Mouse (Mus musculus) thymus, adult 2 months (tissue): ENCODE data around the gene Ttll9. TPM values are rescaled to one million over a fixed set of nuclear protein-coding genes. Genes with fewer than 3 reads are reported as not detected.

Source experiments
- DNase-seq: peaks from one replicate; pipeline ENCODE4 v3.0.0; 2021
- H3K27ac ChIP-seq: fragments of 200-500 bp; 2 replicates; pipeline ENCODE4 v1.5.1; 2012; ENCODE audit warnings: low read length, control low read depth; ENCODE audit not compliant: control insufficient read depth, insufficient read depth
- H3K27me3 ChIP-seq: fragments of 200-500 bp; 2 replicates; pipeline ENCODE4 v1.6.1; 2012; ENCODE audit warnings: mild to moderate bottlenecking, low read length, moderate library complexity, mixed read lengths; ENCODE audit not compliant: control insufficient read depth, insufficient read depth
- H3K36me3 ChIP-seq: fragments of 200-500 bp; 2 replicates; pipeline ENCODE4 v1.6.1; 2012; ENCODE audit warnings: mild to moderate bottlenecking, low read length, moderate library complexity; ENCODE audit not compliant: control insufficient read depth, insufficient read depth
- H3K4me1 ChIP-seq: fragments of 200-500 bp; replicated peaks from 2 replicates; pipeline ENCODE4 v1.6.1; 2012; ENCODE audit warnings: low read length; ENCODE audit not compliant: control insufficient read depth, insufficient read depth
- H3K4me3 ChIP-seq: fragments of 200-500 bp; 2 replicates; pipeline ENCODE4 v1.5.1; 2012; ENCODE audit warnings: mild to moderate bottlenecking, low read length, control low read depth, moderate library complexity; ENCODE audit not compliant: control insufficient read depth, insufficient read depth
- CTCF ChIP-seq: fragments of 200-500 bp; IDR thresholded peaks from 2 replicates; pipeline ENCODE4 v1.5.1; 2012; ENCODE audit warnings: mild to moderate bottlenecking, control low read depth, low read length, moderate library complexity, borderline replicate concordance; ENCODE audit not compliant: control insufficient read depth, poor library complexity, insufficient read depth; ENCODE audit errors: extremely low read depth
- POLR2A ChIP-seq: fragments of 200-500 bp; IDR thresholded peaks from 2 replicates; pipeline ENCODE4 v1.6.1; 2012; ENCODE audit warnings: mild to moderate bottlenecking, low read length, control low read depth, moderate library complexity; ENCODE audit not compliant: control insufficient read depth, poor library complexity, insufficient read depth; ENCODE audit errors: extremely low read depth
- WGBS: fragments of 180-500 bp; shearing (Covaris S2); methylation state at CpG from one replicate; pipeline ENCODE4 v1.1.7; 2018; 5-methylcytosine and 5-hydroxymethylcytosine counted together
- polyA plus RNA-seq: library from polyadenylated mRNA; depleted of rRNA; stranded (reverse); fragments of >200 nt; gene quantifications from 2 replicates; pipeline ENCODE4 v1.2.3, GENCODE M21; 2012

The Ttll9 gene
- polyA plus RNA-seq, 1 experiment: 2.1 TPM

DNA sequence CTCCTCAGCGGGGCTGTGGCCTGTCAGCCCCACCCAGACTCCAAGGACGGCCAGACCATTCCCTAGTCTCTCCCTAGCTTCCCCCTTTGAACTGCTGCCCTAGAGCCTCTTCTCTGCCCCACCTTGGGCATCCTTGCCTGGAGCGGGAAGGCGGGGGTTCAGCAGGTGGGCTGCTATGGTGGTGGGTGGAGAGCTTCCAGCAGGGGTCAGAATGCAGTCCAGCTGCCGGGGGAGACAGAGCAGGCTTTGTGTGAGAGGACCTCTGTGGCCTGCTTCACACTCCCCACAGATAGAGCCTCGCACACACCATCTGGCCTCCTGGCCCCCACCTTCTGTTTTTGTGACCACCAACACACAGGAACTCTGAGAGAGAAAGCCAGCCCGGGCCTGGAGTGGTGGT, 39.9 kb upstream of the Ttll9 start:
- H3K27ac ChIP-seq: no peak overlapping the region
- TF ChIP-seq CTCF (no peak), POLR2A (no peak)
- no peaks in the 10 kb centered on the region for H3K4me1 ChIP-seq
- 58% methylated on average over 7 of the region's 7 CpGs for WGBS
- H3K36me3 ChIP-seq: no peaks in the 10 kb centered on the region
- DNase-seq: no peak
- no peaks in the 10 kb centered on the region for H3K27me3 ChIP-seq
- no peak overlapping the region for H3K4me3 ChIP-seq

DNA sequence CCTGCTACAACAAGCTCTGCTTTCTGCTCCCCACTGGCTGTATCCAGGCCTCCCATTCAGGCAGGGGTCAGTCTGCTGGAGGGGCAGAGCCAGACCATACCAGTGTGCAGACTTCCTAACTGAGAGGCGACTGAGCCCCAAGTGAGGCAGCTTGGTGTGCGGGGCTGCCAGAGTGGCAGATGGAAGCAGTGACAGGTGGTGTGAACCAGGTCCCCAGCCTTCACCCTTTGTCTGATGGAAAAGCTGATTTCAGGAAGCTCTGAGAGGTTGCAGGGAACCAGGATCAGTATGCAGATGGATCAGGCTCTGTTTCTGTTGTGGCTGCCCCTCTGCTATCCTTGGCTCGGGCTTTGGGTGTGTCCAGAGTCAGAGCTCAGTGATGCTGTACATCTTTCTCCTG, 38.7 kb upstream of the Ttll9 start:
- DNase-seq: no peak
- Histone ChIP-seq H3K27ac (no peak overlapping the region), H3K4me1 (no peaks in the 10 kb centered on the region), H3K36me3 (no peaks in the 10 kb centered on the region), H3K4me3 (no peak overlapping the region), H3K27me3 (no peaks in the 10 kb centered on the region)
- WGBS: 94% methylated on average over 3 of the region's 3 CpGs
- no peak for TF ChIP-seq CTCF
- no peak for TF ChIP-seq POLR2A

DNA sequence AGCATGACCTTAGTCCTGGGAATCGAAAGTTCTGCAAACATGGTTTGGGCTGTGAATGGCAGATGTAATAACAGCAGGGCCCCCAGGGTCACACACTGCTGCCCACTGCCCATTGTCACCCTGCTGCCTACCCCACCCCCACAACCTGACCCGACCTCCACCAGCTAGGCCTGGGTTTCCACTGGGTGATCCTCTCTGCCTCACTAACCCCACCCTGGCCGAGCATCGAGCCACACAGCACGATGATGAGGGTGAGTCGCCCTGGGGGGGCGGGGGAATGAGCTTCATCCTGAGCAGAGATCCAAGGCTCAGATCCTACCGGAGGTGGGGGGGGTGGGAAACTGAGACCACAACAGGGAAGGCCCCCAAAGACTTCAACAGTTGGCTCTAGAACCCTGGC, 38.2 kb upstream of the Ttll9 start:
- no peak for TF ChIP-seq POLR2A
- DNase-seq: no peak
- 78% methylated on average over 8 of the region's 8 CpGs for WGBS
- Histone ChIP-seq H3K27me3 (no peaks in the 10 kb centered on the region), H3K4me1 (no peaks in the 10 kb centered on the region), H3K4me3 (no peak overlapping the region), H3K27ac (no peak overlapping the region), H3K36me3 (no peaks in the 10 kb centered on the region)

DNA sequence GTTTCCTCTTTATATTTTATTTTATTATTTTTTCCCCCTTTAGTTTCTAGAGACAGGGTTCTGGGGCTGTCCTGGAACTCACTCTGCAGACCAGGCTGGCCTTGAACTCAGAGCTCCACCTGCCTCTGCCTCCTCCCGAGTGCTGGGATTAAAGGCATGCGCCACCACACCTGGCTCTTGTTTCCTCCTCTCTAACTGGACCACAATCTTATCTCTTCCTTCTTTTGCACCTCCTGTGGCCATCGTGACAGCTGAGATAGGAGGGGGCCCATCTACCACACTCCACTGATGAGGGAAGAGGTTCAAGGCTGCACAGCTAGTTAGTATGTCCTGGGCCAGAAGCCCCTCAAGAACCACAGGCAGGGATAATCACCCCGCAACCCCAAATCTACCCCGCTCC, 37.7 kb upstream of the Ttll9 start:
- H3K4me1 ChIP-seq: no peaks in the 10 kb centered on the region
- no peaks in the 10 kb centered on the region for H3K36me3 ChIP-seq
- H3K27me3 ChIP-seq: no peaks in the 10 kb centered on the region
- no peak overlapping the region for H3K27ac ChIP-seq
- 45% methylated on average over 5 of the region's 5 CpGs for WGBS
- TF ChIP-seq POLR2A (no peak), CTCF (no peak)
- no peak overlapping the region for H3K4me3 ChIP-seq
- DNase-seq: no peak

DNA sequence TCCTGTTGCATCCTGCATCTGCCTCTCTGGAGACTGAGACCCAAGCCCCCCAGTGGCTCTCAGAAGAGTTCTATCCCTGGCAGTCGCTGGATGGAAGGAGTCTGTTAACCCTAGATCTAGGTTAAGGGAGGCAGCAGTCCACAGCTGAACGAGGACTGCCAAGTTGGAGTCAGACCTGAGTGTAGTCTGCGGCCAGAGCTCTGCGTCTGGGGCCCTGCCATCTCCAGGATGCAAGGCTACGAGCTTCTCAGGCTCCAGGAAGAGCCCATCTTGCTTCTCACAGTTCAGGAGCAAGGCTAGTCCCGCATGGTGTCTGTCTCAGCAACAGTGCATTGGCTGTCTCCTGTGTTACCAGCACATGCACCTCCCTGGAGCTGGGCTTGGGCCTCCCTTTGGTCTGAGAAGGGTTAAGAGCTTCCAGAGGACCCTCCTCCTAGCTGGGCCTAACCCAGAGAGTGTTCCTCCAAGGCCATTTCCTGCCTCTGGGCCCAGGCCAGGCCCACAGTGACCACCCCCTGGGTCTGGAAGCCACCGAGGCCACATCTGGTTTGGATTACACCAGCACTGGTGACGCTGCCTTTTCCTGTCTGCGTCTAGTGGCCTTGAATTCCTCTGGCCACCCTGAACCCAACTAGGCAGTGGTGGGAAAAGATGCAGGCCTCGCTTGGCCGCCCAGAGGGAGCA, 37.0 kb upstream of the Ttll9 start:
- no peak for DNase-seq
- WGBS: 76% methylated on average over 11 of the region's 11 CpGs

DNA sequence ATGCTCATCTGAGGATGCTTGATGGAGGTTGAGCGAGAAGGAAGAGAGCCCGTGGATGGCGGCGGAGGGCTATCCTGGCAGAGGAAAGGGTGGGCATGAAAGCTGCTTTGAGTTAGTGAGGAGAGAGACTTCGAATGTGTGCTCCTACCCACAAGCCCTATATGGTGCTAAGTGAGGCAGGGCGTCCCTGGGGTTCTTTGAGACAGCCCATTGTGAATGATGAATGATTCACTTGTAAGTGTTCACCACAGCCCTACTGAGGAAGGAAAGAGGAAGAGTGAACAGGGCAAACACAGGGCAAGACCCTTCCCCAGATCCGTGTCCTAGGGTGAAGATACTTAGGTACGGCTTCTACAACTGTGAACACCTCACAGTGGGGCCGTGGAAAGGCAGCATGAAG, 35.4 kb upstream of the Ttll9 start:
- Histone ChIP-seq H3K27me3 (no peaks in the 10 kb centered on the region), H3K4me3 (no peak overlapping the region), H3K36me3 (no peaks in the 10 kb centered on the region), H3K4me1 (no peaks in the 10 kb centered on the region), H3K27ac (no peak overlapping the region)
- TF ChIP-seq CTCF: no peak
- no peak for TF ChIP-seq POLR2A
- DNase-seq: no peak
- WGBS: 77% methylated on average over 9 of the region's 9 CpGs

More for the DNA sequence above, 37.0 kb upstream of the Ttll9 start:
- no peaks in the 10 kb centered on the region for H3K27me3 ChIP-seq
- H3K4me1 ChIP-seq: no peaks in the 10 kb centered on the region
- H3K36me3 ChIP-seq: no peaks in the 10 kb centered on the region
- TF ChIP-seq CTCF: no peak
- TF ChIP-seq POLR2A: no peak
- no peak overlapping the region for H3K4me3 ChIP-seq
- H3K27ac ChIP-seq: no peak overlapping the region

DNA sequence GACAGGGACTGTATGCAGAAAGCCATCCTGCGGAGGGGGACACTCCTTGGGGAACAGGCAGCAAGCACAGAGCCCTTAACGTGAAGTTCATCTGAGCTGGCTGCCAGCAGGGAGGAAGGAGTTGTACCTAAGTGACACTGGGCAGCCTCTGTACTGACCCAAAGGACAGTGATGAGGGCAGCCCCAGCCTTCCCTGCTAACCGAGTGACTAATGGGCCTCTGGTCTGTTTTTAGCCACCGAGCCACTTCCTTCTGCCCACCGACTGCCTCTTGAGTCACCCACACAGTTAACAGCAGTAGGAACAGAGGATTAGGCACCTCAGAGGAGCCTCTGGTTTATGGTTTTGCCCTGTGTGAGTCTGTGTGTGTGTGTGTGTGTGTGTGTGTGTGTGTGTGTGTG, 34.9 kb upstream of the Ttll9 start:
- 45% methylated on average over 5 of the region's 5 CpGs for WGBS
- no peak for TF ChIP-seq POLR2A
- no peak for TF ChIP-seq CTCF
- Histone ChIP-seq H3K4me1 (no peaks in the 10 kb centered on the region), H3K27me3 (no peaks in the 10 kb centered on the region), H3K36me3 (no peaks in the 10 kb centered on the region), H3K27ac (no peak overlapping the region), H3K4me3 (no peak overlapping the region)
- DNase-seq: no peak
